Mouse (Mus musculus): ENCODE measurements around the gene Ttll3.

DNA sequence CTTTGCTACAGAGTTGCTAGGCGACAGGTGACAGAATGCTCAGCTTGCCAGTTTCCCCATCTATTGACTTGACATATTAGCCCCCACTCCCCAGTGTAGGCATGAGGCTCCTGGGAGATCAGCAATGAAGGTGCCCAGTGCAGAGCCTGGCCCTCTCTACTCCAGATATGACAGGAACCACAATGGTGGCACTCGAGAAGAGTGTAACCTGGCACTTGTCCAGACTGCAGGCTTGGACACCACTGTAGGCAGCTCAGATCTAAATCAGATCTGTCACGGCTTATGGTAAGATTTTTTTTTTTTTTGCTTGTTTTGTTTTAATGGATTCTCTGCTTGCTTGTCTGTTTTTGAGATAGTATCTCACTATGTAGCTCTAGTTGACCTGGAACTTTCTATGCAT is 44.6 kb downstream of the Ttll3 start:
- TF ChIP-seq ZC3H11A (IDR thresholded peaks at IDR 0.05; ENCODE audit: low read depth, low read length) (no peak), TCF12 (IDR thresholded peaks at IDR 0.05; ENCODE audit: low read depth, low read length) (no peak), MXI1 (IDR thresholded peaks at IDR 0.05; ENCODE audit: low read depth, low read length) (no peak), NRF1 (IDR thresholded peaks at IDR 0.05; ENCODE audit: low read depth, low read length) (no peak), CTCF (conservative IDR thresholded peaks at IDR 0.05 in 1 of 2, IDR thresholded peaks at IDR 0.05 in 1 of 2; ENCODE audit: low read depth in 2 of 2, low read length in 2 of 2) (no peak), ZKSCAN1 (IDR thresholded peaks at IDR 0.05; ENCODE audit: borderline replicate concordance, low read depth, low read length) (no peak), RCOR1 (conservative IDR thresholded peaks at IDR 0.05; ENCODE audit: low read depth, low read length) (no peak), NELFE (IDR thresholded peaks at IDR 0.05; ENCODE audit: low read depth, low read length) (no peak), ELF1 (IDR thresholded peaks at IDR 0.05; ENCODE audit: low read depth, low read length) (no peak), ZNF384 (IDR thresholded peaks at IDR 0.05; ENCODE audit: low read depth, low read length) (no peak), EP300 (IDR thresholded peaks at IDR 0.05; ENCODE audit: low read length) (no peak), BHLHE40 (IDR thresholded peaks at IDR 0.05; ENCODE audit: low read depth, low read length) (no peak), MYC (IDR thresholded peaks at IDR 0.05; ENCODE audit: low read depth, low read length) (no peak)

All from CH12.LX (cell line).